Mouse (Mus musculus) C2C12 (cell line): ENCODE data around the gene Trem3.

Source experiments
- CEBPB ChIP-seq: IDR thresholded peaks from one replicate; pipeline ENCODE4 v1.6.1; 2011; ENCODE audit warnings: low read depth, mild to moderate bottlenecking, control low read depth, moderate library complexity
- CTCF ChIP-seq: IDR thresholded peaks from one replicate; pipeline ENCODE4 v1.5.1; 2011; ENCODE audit not compliant: control insufficient read depth, insufficient read depth, insufficient read length
- FOSL1 ChIP-seq: IDR thresholded peaks from one replicate; pipeline ENCODE4 v1.8.0; 2011; ENCODE audit warnings: mild to moderate bottlenecking, low read length; ENCODE audit not compliant: poor library complexity, insufficient read depth, severe bottlenecking
- MAX ChIP-seq: IDR thresholded peaks from one replicate; pipeline ENCODE4 v1.6.1; 2011; ENCODE audit warnings: mild to moderate bottlenecking, control low read depth
- MYOD1 ChIP-seq: IDR thresholded peaks from one replicate; pipeline ENCODE4 v1.6.1; 2011; ENCODE audit warnings: low read depth; ENCODE audit not compliant: control insufficient read depth, insufficient read length
- MYOG ChIP-seq: IDR thresholded peaks from one replicate; pipeline ENCODE4 v1.6.1; 2011; ENCODE audit not compliant: control insufficient read depth, insufficient read length; ENCODE audit errors: extremely low read depth
- USF1 ChIP-seq: IDR thresholded peaks from one replicate; pipeline ENCODE4 v1.6.1; 2011; ENCODE audit warnings: low read depth, mild to moderate bottlenecking, control low read depth, moderate library complexity

- no peak for TF ChIP-seq USF1
- no peak for TF ChIP-seq CTCF
- TF ChIP-seq MAX: no peak
- no peak for TF ChIP-seq CEBPB
- no peak for TF ChIP-seq MYOD1
- TF ChIP-seq MYOG: no peak
- TF ChIP-seq FOSL1: no peak
These were observed 20.7 kb downstream of the Trem3 start for GRCm38 (mm10) chr17:48268276-48268675.
